Mouse (Mus musculus): ENCODE measurements around the gene Dcaf8. TPM values are rescaled to one million over a fixed set of nuclear protein-coding genes. Genes with fewer than 3 reads are reported as not detected.

Gene Dcaf8
- 100 to 1,000 TPM; 114 to 153 TPM for total RNA-seq (2021)
- long read RNA-seq, experiment 1, full-length matches to known transcripts, result 182 of 231 reads
- long read RNA-seq, experiment 1, partial matches to known transcripts, result 22 of 231 reads
- long read RNA-seq, experiment 1, other reads (novel, unspliced or antisense), result 27 of 231 reads
- long read RNA-seq, experiment 2, full-length matches to known transcripts, result 127 of 165 reads
- long read RNA-seq, experiment 2, partial matches to known transcripts, result 11 of 165 reads
- long read RNA-seq, experiment 2, other reads (novel, unspliced or antisense), result 27 of 165 reads

- DNase-seq, result peak; percentile 99
Measured at GRCm38 (mm10) chr1:172147835-172148278, at the start of gene Dcaf8. Gene Dcaf8 (plus strand): TSS chr1:172148084.

- peak; percentile 63 for DNase-seq
Measured at GRCm38 (mm10) chr1:172099325-172100033, 48.4 kb upstream of the Dcaf8 start.

- no peak for DNase-seq
Measured at GRCm38 (mm10) chr1:172103619-172104018, 44.3 kb upstream of the Dcaf8 start.

- no peak for DNase-seq
Measured at GRCm38 (mm10) chr1:172105101-172105500, 42.8 kb upstream of the Dcaf8 start.

GRCm38 (mm10) chr1:172107777-172108477 lies 40.0 kb upstream of the Dcaf8 start:
- no peak for DNase-seq

GRCm38 (mm10) chr1:172116948-172117347 lies 30.9 kb upstream of the Dcaf8 start:
- no peak for DNase-seq

- no peak for DNase-seq
Measured at GRCm38 (mm10) chr1:172119100-172119499, 28.8 kb upstream of the Dcaf8 start.

GRCm38 (mm10) chr1:172119720-172120119 lies 28.2 kb upstream of the Dcaf8 start:
- peak; percentile 44 for DNase-seq

GRCm38 (mm10) chr1:172122671-172123070 lies 25.2 kb upstream of the Dcaf8 start:
- no peak for DNase-seq

GRCm38 (mm10) chr1:172124572-172124971 lies 23.3 kb upstream of the Dcaf8 start:
- no peak for DNase-seq

GRCm38 (mm10) chr1:172126376-172127347 lies 21.2 kb upstream of the Dcaf8 start, which contains the start of gene Pex19:
Gene Pex19 (plus strand): TSS chr1:172126755.
- peak; percentile 89 for DNase-seq

GRCm38 (mm10) chr1:172127487-172127886 lies 20.4 kb upstream of the Dcaf8 start:
- peak; percentile 62 for DNase-seq

- DNase-seq, result no peak
Measured at GRCm38 (mm10) chr1:172128563-172128962, 19.3 kb upstream of the Dcaf8 start.

- peak; percentile 31 for DNase-seq
Measured at GRCm38 (mm10) chr1:172129108-172129507, 18.8 kb upstream of the Dcaf8 start.

GRCm38 (mm10) chr1:172129780-172130179 lies 18.1 kb upstream of the Dcaf8 start:
- no peak for DNase-seq

- peak; percentile 31 for DNase-seq
Measured at GRCm38 (mm10) chr1:172132319-172132718, 15.6 kb upstream of the Dcaf8 start.

- DNase-seq, result no peak
Measured at GRCm38 (mm10) chr1:172133535-172133934, 14.3 kb upstream of the Dcaf8 start.

GRCm38 (mm10) chr1:172134072-172134471 lies 13.8 kb upstream of the Dcaf8 start:
- no peak for DNase-seq

GRCm38 (mm10) chr1:172140160-172140559 lies 7.7 kb upstream of the Dcaf8 start:
- no peak for DNase-seq

GRCm38 (mm10) chr1:172140825-172141224 lies 7.1 kb upstream of the Dcaf8 start:
- DNase-seq, result no peak

GRCm38 (mm10) chr1:172141529-172141928 lies 6.4 kb upstream of the Dcaf8 start:
- DNase-seq, result no peak

- peak; percentile 67 for DNase-seq
Measured at GRCm38 (mm10) chr1:172143570-172143969, 4.3 kb upstream of the Dcaf8 start.

Measured in adrenal gland, postnatal 10 days (tissue).